Mouse (Mus musculus): ENCODE data around the gene Acer1. TPM values are rescaled to one million over a fixed set of nuclear protein-coding genes. Genes with fewer than 3 reads are reported as not detected.

The Acer1 gene
- total RNA-seq, 4 experiments from 2014 or later: not detected

Other genes with a start within 250 kb of the Acer1 start
- gene Nrtn, start 224.6 kb downstream of the Acer1 start, total RNA-seq (2022): 1 to 10 TPM; 4.0 to 4.5 (median 4.2) TPM
- 10 to 100 TPM; 60.1 to 66.1 (median 60.8) TPM for gene Dus3l, start 217.4 kb downstream of the Acer1 start, total RNA-seq (2022)
- 1 to 10 TPM in 2 of 4 experiments, under 1 TPM in 2; 0.78 to 1.2 (median 0.99) TPM for gene Prr22, start 211.9 kb downstream of the Acer1 start, total RNA-seq (2022)
- 1 to 10 TPM; 2.1 to 4.1 (median 3.1) TPM for gene Rfx2, start 151.1 kb downstream of the Acer1 start, total RNA-seq (2022)
- not detected for gene Acsbg2, start 107.7 kb downstream of the Acer1 start, total RNA-seq (2022)
- gene 1700061G19Rik, start 106.6 kb downstream of the Acer1 start, total RNA-seq (2022): under 1 TPM; 0.13 to 0.22 (median 0.17) TPM
- gene Mllt1, start 46.7 kb downstream of the Acer1 start, total RNA-seq (2022): 10 to 100 TPM; 67.0 to 82.3 (median 70.8) TPM
- 10 to 100 TPM; 60.6 to 69.6 (median 65.4) TPM for gene Clpp, start 8.2 kb upstream of the Acer1 start, total RNA-seq (2022)
- 10 to 100 TPM; 24.4 to 27.2 (median 26.1) TPM for gene Alkbh7, start 15.2 kb upstream of the Acer1 start, total RNA-seq (2022)
- not detected for gene Pspn, start 17.9 kb upstream of the Acer1 start, total RNA-seq (2022)
- gene Gtf2f1, start 29.2 kb upstream of the Acer1 start, total RNA-seq (2022): 10 to 100 TPM; 65.0 to 65.5 (median 65.2) TPM
- gene Gm17949, start 29.3 kb upstream of the Acer1 start, total RNA-seq (2022): under 1 TPM in 3 of 4 experiments, not detected in 1; 0.48 to 0.65 (median 0.53) TPM
- gene Khsrp, start 49.4 kb upstream of the Acer1 start, total RNA-seq (2022): 100 to 1,000 TPM; 101 to 104 (median 102) TPM
- gene Slc25a41, start 59.5 kb upstream of the Acer1 start, total RNA-seq (2022): under 1 TPM in 1 of 4 experiments, not detected in 3; 0.30 TPM
- gene Crb3, start 77.0 kb upstream of the Acer1 start, total RNA-seq (2022): 1 to 10 TPM in 3 of 4 experiments, under 1 TPM in 1; 0.51 to 2.6 (median 1.7) TPM
- gene Slc25a23, start 77.7 kb upstream of the Acer1 start, total RNA-seq (2022): 100 to 1,000 TPM; 313 to 347 (median 323) TPM
- gene Dennd1c, start 96.4 kb upstream of the Acer1 start, total RNA-seq (2022): 1 to 10 TPM; 1.1 to 3.9 (median 2.5) TPM
- gene Tubb4a, start 105.7 kb upstream of the Acer1 start, total RNA-seq (2022): 100 to 1,000 TPM; 607 to 698 (median 653) TPM
- gene Tnfsf9, start 123.2 kb upstream of the Acer1 start, total RNA-seq (2022): under 1 TPM; 0.39 to 0.84 (median 0.63) TPM
- under 1 TPM in 1 of 4 experiments, not detected in 3; 0.55 TPM for gene Cd70, start 167.7 kb upstream of the Acer1 start, total RNA-seq (2022)
- gene Tnfsf14, start 212.1 kb upstream of the Acer1 start, total RNA-seq (2022): not detected
- 1 to 10 TPM in 3 of 4 experiments, under 1 TPM in 1; 0.94 to 3.9 (median 1.3) TPM for gene C3, start 246.0 kb upstream of the Acer1 start, total RNA-seq (2022)

Measured in left cerebral cortex, adult 8-10 months (tissue).